In the genomic region with DNA sequence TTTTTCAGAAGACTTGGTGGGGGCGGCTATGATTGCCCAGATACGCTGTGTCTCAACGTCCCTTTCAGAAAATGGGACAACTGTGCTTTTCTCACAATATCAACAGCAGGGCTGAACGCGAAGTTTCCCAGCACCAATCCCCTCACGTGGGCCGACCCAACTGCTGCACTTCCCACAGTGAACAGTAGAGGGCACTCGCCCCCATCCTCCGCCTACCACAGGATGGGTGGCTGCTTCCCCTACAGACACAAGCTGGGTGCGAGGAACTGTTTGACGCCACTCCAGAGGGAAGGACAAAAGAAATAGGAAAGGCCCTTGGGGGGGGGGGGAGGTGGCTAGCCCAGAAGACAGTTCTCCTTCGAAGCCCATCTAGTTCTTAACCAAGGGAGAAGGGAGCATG, we compare ENCODE assay signal across 7 mouse cellular contexts. TPM values are rescaled to one million over a fixed set of nuclear protein-coding genes. Genes with fewer than 3 reads are reported as not detected.
DNase-seq lines count a peak whose midpoint lies in the region.

No protein-coding gene starts in this region.

- 0 out of 2 replicates have a peak overlapping the region, but pooled peaks have one; percentile 5 for H3K4me3 ChIP-seq in forebrain, embryonic 10.5 days
- peak overlapping the region; percentile 50 for H3K4me3 ChIP-seq in megakaryocyte, embryonic 14.5 days (replicated peaks)

- no peaks in the 10 kb centered on the region for H3K36me3 ChIP-seq in forebrain, embryonic 10.5 days (replicated peaks)
- H3K36me3 ChIP-seq in megakaryocyte, embryonic 14.5 days (replicated peaks; ENCODE audit: low read length) = no peaks in the 10 kb centered on the region

- H3K9me3 ChIP-seq in forebrain, embryonic 10.5 days = no peaks in the 10 kb centered on the region
- peaks cover 16% of the 10 kb centered on the region for H3K9me3 ChIP-seq in megakaryocyte, embryonic 14.5 days

- H3K27ac ChIP-seq in forebrain, embryonic 10.5 days = 0 out of 2 replicates have a peak overlapping the region, but pooled peaks have one; percentile 11

- peaks cover 54% of the 10 kb centered on the region for H3K27me3 ChIP-seq in forebrain, embryonic 10.5 days (ENCODE audit: poor library complexity, severe bottlenecking)
- peaks cover 75% of the 10 kb centered on the region for H3K27me3 ChIP-seq in megakaryocyte, embryonic 14.5 days (replicated peaks)

- H3K4me1 ChIP-seq in forebrain, embryonic 10.5 days = peaks cover 52% of the 10 kb centered on the region
- H3K4me1 ChIP-seq in megakaryocyte, embryonic 14.5 days = peaks cover 31% of the 10 kb centered on the region

- intact Hi-C loops in heart, postnatal 10 days (cut with DNase I) = loop anchor here (1.0 to 5.0 kb wide), 2 partner anchors 58 to 275 kb away; no protein-coding TSS in a partner anchor

- 2% methylated on average over 12 of the region's 12 CpGs for WGBS in forebrain, embryonic 10.5 days

- DNase-seq in Muller cell, postnatal 12 days (ENCODE audit: inconsistent ontology term) = peak; percentile 70
- peak; percentile 29 for DNase-seq in c-Kit-negative CD71-positive TER-119-positive erythroid progenitor cells, embryonic 14.5 days (ENCODE audit: low read depth, low spot score)
- DNase-seq in forebrain, embryonic 10.5 days (ENCODE audit: extremely low spot score, low spot score) = peak; percentile 83
- DNase-seq in heart, postnatal 10 days = peak; percentile 86 to 93
- peak; percentile 86 to 87 for DNase-seq in layer of hippocampus, postnatal 14 days (ENCODE audit: low spot score in 2 of 2)
- DNase-seq in right cerebral cortex, postnatal 4 days = peak; percentile 86

RNA-seq across cellular contexts. Expression of gene Epop, which starts 2.4 kb away (rescaled TPM):
- polyA plus RNA-seq in forebrain, embryonic 10.5 days (2016; fragmentation: Nextera tagmentation; extraction: Ambion mirVana) = 11.4 and 11.6 TPM in 2 replicates
- total RNA-seq in heart, postnatal 10 days (2021) = 1 to 10 TPM in 1 of 2 experiments, under 1 TPM in 1; 0.57 to 1.0 TPM
- total RNA-seq in layer of hippocampus, postnatal 14 days (2021) = 10 to 100 TPM; 12.1 to 13.5 TPM
- polyA plus RNA-seq in megakaryocyte, embryonic 14.5 days (2012; ENCODE audit: insufficient read depth, low replicate concordance) = 44.1 and 83.5 TPM in 2 replicates

RNA-seq across cellular contexts. Expression of gene Mllt6, which starts 31.3 kb away (rescaled TPM):
- 1.5 and 2.5 TPM in 2 replicates for polyA plus RNA-seq in forebrain, embryonic 10.5 days (2016; fragmentation: Nextera tagmentation; extraction: Ambion mirVana)
- 10 to 100 TPM; 55.8 to 61.7 TPM for total RNA-seq in heart, postnatal 10 days (2021)
- total RNA-seq in layer of hippocampus, postnatal 14 days (2021) = 10 to 100 TPM; 72.8 to 83.8 TPM
- polyA plus RNA-seq in megakaryocyte, embryonic 14.5 days (2012; ENCODE audit: insufficient read depth, low replicate concordance) = 8.6 TPM in 2 replicates

RNA-seq across cellular contexts. Expression of gene Cisd3, which starts 53.7 kb away (rescaled TPM):
- 17.0 and 21.7 TPM in 2 replicates for polyA plus RNA-seq in forebrain, embryonic 10.5 days (2016; fragmentation: Nextera tagmentation; extraction: Ambion mirVana)
- 100 to 1,000 TPM; 120 TPM for total RNA-seq in heart, postnatal 10 days (2021)
- 10 to 100 TPM; 47.1 to 50.2 TPM for total RNA-seq in layer of hippocampus, postnatal 14 days (2021)
- 0.45 TPM in 1 of 2 replicates, not detected in the other for polyA plus RNA-seq in megakaryocyte, embryonic 14.5 days (2012; ENCODE audit: insufficient read depth, low replicate concordance)

RNA-seq across cellular contexts. Expression of gene Srcin1, which starts 56.0 kb away (rescaled TPM):
- 0.91 and 1.1 TPM in 2 replicates for polyA plus RNA-seq in forebrain, embryonic 10.5 days (2016; fragmentation: Nextera tagmentation; extraction: Ambion mirVana)
- under 1 TPM; 0.19 to 0.20 TPM for total RNA-seq in heart, postnatal 10 days (2021)
- 100 to 1,000 TPM; 309 to 331 TPM for total RNA-seq in layer of hippocampus, postnatal 14 days (2021)
- polyA plus RNA-seq in megakaryocyte, embryonic 14.5 days (2012; ENCODE audit: insufficient read depth, low replicate concordance) = 0.03 TPM in 1 of 2 replicates, not detected in the other

Comparison
In these comparisons a context has a peak if more than half of its experiments do, and no peak if none do; other contexts are left out.
1. Peak in every context shown above with its lines: DNase-seq, H3K4me3 ChIP-seq and H3K27ac ChIP-seq.
2. DNase-seq: peak in every context shown above with its lines; median percentile 90 in heart, postnatal 10 days; 86 in layer of hippocampus, postnatal 14 days; 86 in right cerebral cortex, postnatal 4 days; 83 in forebrain, embryonic 10.5 days; 70 in Muller cell, postnatal 12 days; 29 in c-Kit-negative CD71-positive TER-119-positive erythroid progenitor cells, embryonic 14.5 days.
3. RNA of gene Epop, which starts 2.4 kb away (total RNA-seq): 12.1 to 13.5 TPM in layer of hippocampus, postnatal 14 days; 0.57 to 1.0 TPM in heart, postnatal 10 days; every median in the first group is over 4 times any median in the second.